8 mouse cellular contexts compared by ENCODE assay signal in genomic region chr7:17056081-17056581, GRCm38 (mm10). TPM values are rescaled to one million over a fixed set of nuclear protein-coding genes. Genes with fewer than 3 reads are reported as not detected.
DNase-seq lines count a peak whose midpoint lies in the region; ATAC-seq and TF ChIP-seq lines count a peak whose summit lies in the region.

No protein-coding gene starts in this region.

- H3K9ac ChIP-seq in ES-E14 (ENCODE audit: insufficient read depth, low read depth, low read length, poor library complexity, severe bottlenecking) = peak overlapping the region; percentile 85
- peak overlapping the region; percentile 62 for H3K9ac ChIP-seq in forebrain, embryonic 13.5 days
- peak overlapping the region; percentile 90 for H3K9ac ChIP-seq in heart, embryonic 16.5 days (ENCODE audit: low read length)
- peak overlapping the region; percentile 81 for H3K9ac ChIP-seq in liver, embryonic 15.5 days
- peak overlapping the region; percentile 50 for H3K9ac ChIP-seq in neural tube, embryonic 15.5 days (replicated peaks)

- H3K9me3 ChIP-seq in ES-E14 (ENCODE audit: control insufficient read depth, insufficient read depth, low read depth, low read length) = no peaks in the 10 kb centered on the region
- H3K9me3 ChIP-seq in forebrain, embryonic 13.5 days (replicated peaks) = no peaks in the 10 kb centered on the region
- no peaks in the 10 kb centered on the region for H3K9me3 ChIP-seq in heart, embryonic 16.5 days (replicated peaks; ENCODE audit: control insufficient read depth, low read length)
- no peaks in the 10 kb centered on the region for H3K9me3 ChIP-seq in liver, embryonic 15.5 days (replicated peaks)
- no peaks in the 10 kb centered on the region for H3K9me3 ChIP-seq in neural tube, embryonic 15.5 days (replicated peaks)

- WGBS in forebrain, embryonic 13.5 days = under 1% methylated on average over 41 of the region's 42 CpGs
- under 1% methylated on average over 42 of the region's 42 CpGs for WGBS in heart, embryonic 16.5 days
- WGBS in liver, embryonic 15.5 days (ENCODE audit: insufficient replicate concordance) = under 1% methylated on average over 42 of the region's 42 CpGs
- 2% methylated on average over 40 of the region's 42 CpGs for WGBS in neural tube, embryonic 15.5 days

- H3K4me1 ChIP-seq in ES-E14 (ENCODE audit: control insufficient read depth in 2 of 2, insufficient read depth in 2 of 2, low read length in 2 of 2, poor library complexity in 1 of 2) = peaks cover 3 to 5% of the 10 kb centered on the region in 2 experiments; a peak in 3 of 4 replicates
- H3K4me1 ChIP-seq in forebrain, embryonic 13.5 days = peaks cover 51% of the 10 kb centered on the region
- H3K4me1 ChIP-seq in heart, embryonic 16.5 days (ENCODE audit: control insufficient read depth, insufficient read depth, low read length) = peaks cover 38% of the 10 kb centered on the region
- H3K4me1 ChIP-seq in liver, embryonic 15.5 days (replicated peaks) = peaks cover 88% of the 10 kb centered on the region
- peaks cover 45% of the 10 kb centered on the region for H3K4me1 ChIP-seq in neural tube, embryonic 15.5 days

- H3K27me3 ChIP-seq in forebrain, embryonic 13.5 days = no peaks in the 10 kb centered on the region
- no peaks in the 10 kb centered on the region for H3K27me3 ChIP-seq in heart, embryonic 16.5 days (ENCODE audit: control insufficient read depth, insufficient read depth, low read length)
- no peaks in the 10 kb centered on the region for H3K27me3 ChIP-seq in liver, embryonic 15.5 days
- no peaks in the 10 kb centered on the region for H3K27me3 ChIP-seq in neural tube, embryonic 15.5 days (replicated peaks)

- H3K4me3 ChIP-seq in ES-E14 (ENCODE audit: insufficient read depth in 1 of 2, low read depth in 1 of 2, low read length in 2 of 2, poor library complexity in 1 of 2, severe bottlenecking in 1 of 2) = peak overlapping the region; percentile 67 to 82
- peak overlapping the region; percentile 45 for H3K4me3 ChIP-seq in forebrain, embryonic 13.5 days
- H3K4me3 ChIP-seq in heart, embryonic 16.5 days (ENCODE audit: low read length) = peak overlapping the region; percentile 69
- H3K4me3 ChIP-seq in liver, embryonic 15.5 days (replicated peaks) = peak overlapping the region; percentile 68
- peak overlapping the region; percentile 51 for H3K4me3 ChIP-seq in neural tube, embryonic 15.5 days (replicated peaks)

- no peaks in the 10 kb centered on the region for H3K36me3 ChIP-seq in ES-E14 (ENCODE audit: control insufficient read depth, insufficient read depth, low read length, poor library complexity, severe bottlenecking)
- 0 out of 2 replicates have a peak, but pooled peaks cover 11% of the 10 kb centered on the region for H3K36me3 ChIP-seq in forebrain, embryonic 13.5 days (ENCODE audit: poor library complexity, severe bottlenecking)
- H3K36me3 ChIP-seq in heart, embryonic 16.5 days (ENCODE audit: control insufficient read depth, insufficient read depth) = peaks cover 38% of the 10 kb centered on the region
- peaks cover 34% of the 10 kb centered on the region for H3K36me3 ChIP-seq in liver, embryonic 15.5 days (replicated peaks)
- H3K36me3 ChIP-seq in neural tube, embryonic 15.5 days = no peaks in the 10 kb centered on the region; the same call in 1 of the 2 replicates

- peak overlapping the region; percentile 73 for H3K4me2 ChIP-seq in forebrain, embryonic 13.5 days
- peak overlapping the region; percentile 95 for H3K4me2 ChIP-seq in heart, embryonic 16.5 days (ENCODE audit: low read depth, low read length)
- H3K4me2 ChIP-seq in liver, embryonic 15.5 days = peak overlapping the region; percentile 92
- H3K4me2 ChIP-seq in neural tube, embryonic 15.5 days = peak overlapping the region; percentile 88

- ATAC-seq in forebrain, embryonic 13.5 days = peak; percentile 83
- ATAC-seq in heart, embryonic 16.5 days (replicated peaks; ENCODE audit: extremely low read depth, insufficient read depth, low FRiP score) = peak; percentile 42
- peak; percentile 72 for ATAC-seq in liver, embryonic 15.5 days (ENCODE audit: insufficient read depth)
- peak; percentile 87 for ATAC-seq in neural tube, embryonic 15.5 days (ENCODE audit: low FRiP score)

- in situ Hi-C loops in ES-E14 (cut with MboI; ENCODE audit: low sequenced_read_pairs in 2 of 2, unreplicated experiment in 2 of 2) = no loop called here

- peak overlapping the region; percentile 73 for H3K27ac ChIP-seq in ES-E14 (ENCODE audit: insufficient read depth, low read depth, low read length, poor library complexity, severe bottlenecking)
- peak overlapping the region; percentile 77 for H3K27ac ChIP-seq in forebrain, embryonic 13.5 days
- peak overlapping the region; percentile 99 for H3K27ac ChIP-seq in heart, embryonic 16.5 days (ENCODE audit: low read length)
- peak overlapping the region; percentile 98 for H3K27ac ChIP-seq in liver, embryonic 15.5 days (replicated peaks)
- H3K27ac ChIP-seq in neural tube, embryonic 15.5 days (replicated peaks) = peak overlapping the region; percentile 82

- DNase-seq in ES-E14 (ENCODE audit: low read depth, low spot score) = peak; percentile 94
- DNase-seq in cerebellum, adult 11 months = peak; percentile 92
- DNase-seq in kidney, postnatal 25 days = peak; percentile 97 to 99
- peak; percentile 57 to 69 for DNase-seq in thymus, adult 18-20 months

TF ChIP-seq in ES-E14, 5 proteins besides CTCF, POLR2A, EP300 and RAD21:
- no peak for TF ChIP-seq ZC3H11A (IDR thresholded peaks at IDR 0.05; ENCODE audit: borderline replicate concordance, low read depth, low read length)
- TF ChIP-seq ZNF384 (IDR thresholded peaks at IDR 0.05; ENCODE audit: low read depth, low read length) = no peak
- TF ChIP-seq HCFC1 (IDR thresholded peaks at IDR 0.05; ENCODE audit: borderline replicate concordance, insufficient read depth, low read length) = no peak
- no peak for TF ChIP-seq MAFK (IDR thresholded peaks at IDR 0.05; ENCODE audit: insufficient read depth, low read depth, low read length)

RNA-seq across cellular contexts. Expression of gene Hif3a, which starts 6.1 kb away (rescaled TPM):
- total RNA-seq in ES-E14 (2012; rRNA removed) = 2.3 and 4.9 TPM in 2 replicates
- 4.7 and 5.8 TPM in 2 replicates for polyA plus RNA-seq in forebrain, embryonic 13.5 days (2015; fragmentation: Nextera tagmentation; extraction: Ambion mirVana)
- 36.3 and 43.4 TPM in 2 replicates for polyA plus RNA-seq in heart, embryonic 16.5 days (2015; fragmentation: Nextera tagmentation; extraction: Ambion mirVana)
- 31.4 and 37.5 TPM in 2 replicates for polyA plus RNA-seq in liver, embryonic 15.5 days (2015; fragmentation: Nextera tagmentation; extraction: Ambion mirVana)
- 5.3 and 11.7 TPM in 2 replicates for polyA plus RNA-seq in neural tube, embryonic 15.5 days (2015; fragmentation: Nextera tagmentation; extraction: Ambion mirVana)

RNA-seq across cellular contexts. Expression of gene Psg16, which starts 17.7 kb away (rescaled TPM):
- total RNA-seq in ES-E14 (2012; rRNA removed) = 0.26 and 0.31 TPM in 2 replicates
- polyA plus RNA-seq in forebrain, embryonic 13.5 days (2015; fragmentation: Nextera tagmentation; extraction: Ambion mirVana) = 0.53 and 1.3 TPM in 2 replicates
- polyA plus RNA-seq in heart, embryonic 16.5 days (2015; fragmentation: Nextera tagmentation; extraction: Ambion mirVana) = 0.17 and 0.22 TPM in 2 replicates
- polyA plus RNA-seq in liver, embryonic 15.5 days (2015; fragmentation: Nextera tagmentation; extraction: Ambion mirVana) = 0.13 and 0.24 TPM in 2 replicates
- 2.7 and 2.9 TPM in 2 replicates for polyA plus RNA-seq in neural tube, embryonic 15.5 days (2015; fragmentation: Nextera tagmentation; extraction: Ambion mirVana)

RNA-seq across cellular contexts. Expression of gene Ppp5c, which starts 28.4 kb away (rescaled TPM):
- 112 and 127 TPM in 2 replicates for total RNA-seq in ES-E14 (2012; rRNA removed)
- polyA plus RNA-seq in forebrain, embryonic 13.5 days (2015; fragmentation: Nextera tagmentation; extraction: Ambion mirVana) = 103 and 113 TPM in 2 replicates
- 105 and 108 TPM in 2 replicates for polyA plus RNA-seq in heart, embryonic 16.5 days (2015; fragmentation: Nextera tagmentation; extraction: Ambion mirVana)
- polyA plus RNA-seq in liver, embryonic 15.5 days (2015; fragmentation: Nextera tagmentation; extraction: Ambion mirVana) = 43.2 and 45.3 TPM in 2 replicates
- polyA plus RNA-seq in neural tube, embryonic 15.5 days (2015; fragmentation: Nextera tagmentation; extraction: Ambion mirVana) = 128 TPM in 2 replicates

Comparison
In these comparisons a context has a peak if more than half of its experiments do, and no peak if none do; other contexts are left out.
1. Peak in every context shown above with its lines: DNase-seq, ATAC-seq, H3K4me3 ChIP-seq and H3K27ac ChIP-seq.